Mouse (Mus musculus): ENCODE measurements around the gene Dennd6b. TPM values are rescaled to one million over a fixed set of nuclear protein-coding genes. Genes with fewer than 3 reads are reported as not detected.

Gene Dennd6b
- polyA plus RNA-seq, 1 experiment from 2014 or later, result 14.8 TPM

- Histone ChIP-seq H3K4me1 (ENCODE audit: control insufficient read depth in 2 of 2, insufficient read depth in 2 of 2, low read length in 2 of 2) (peaks cover 60 to 79% of the 10 kb centered on the region in 2 experiments), H3K27me3 (ENCODE audit: control insufficient read depth, insufficient read depth, low read length) (no peaks in the 10 kb centered on the region), H3K36me3 (ENCODE audit: control insufficient read depth, insufficient read depth, low read length) (no peaks in the 10 kb centered on the region), H3K4me3 (ENCODE audit: control insufficient read depth in 1 of 2, insufficient read depth in 1 of 2, low read depth in 1 of 2, low read length in 2 of 2) (no peak overlapping the region), H3K4me2 (ENCODE audit: low read length) (no peak overlapping the region), H3K9ac (ENCODE audit: low read length) (peak overlapping the region; percentile 5; the same call in 1 of the 2 replicates), H3K27ac (replicated peaks in 1 of 2; ENCODE audit: control insufficient read depth in 1 of 2, insufficient read depth in 1 of 2, low read depth in 2 of 2, low read length in 2 of 2) (0 out of 4 replicates have a peak overlapping the region, but pooled peaks of 1 of the 2 experiments have one; percentile 6), H3K9me3 (ENCODE audit: control insufficient read depth, low read length) (no peaks in the 10 kb centered on the region)
- ATAC-seq (ENCODE audit: insufficient number of reproducible peaks, insufficient read depth, low FRiP score, low read depth), result no peak
- WGBS, result 59% methylated on average over 13 of the region's 13 CpGs
Measured at GRCm38 (mm10) chr15:89175411-89176155, 20.7 kb downstream of the Dennd6b start.

GRCm38 (mm10) chr15:89174889-89175339 is 21.4 kb downstream of the Dennd6b start:
- Histone ChIP-seq H3K4me2 (ENCODE audit: low read length) (no peak overlapping the region), H3K4me1 (ENCODE audit: control insufficient read depth in 2 of 2, insufficient read depth in 2 of 2, low read length in 2 of 2) (peaks cover 66 to 86% of the 10 kb centered on the region in 2 experiments), H3K4me3 (ENCODE audit: control insufficient read depth in 1 of 2, insufficient read depth in 1 of 2, low read depth in 1 of 2, low read length in 2 of 2) (no peak overlapping the region), H3K36me3 (ENCODE audit: control insufficient read depth, insufficient read depth, low read length) (peaks cover 3% of the 10 kb centered on the region; the same call in 1 of the 2 replicates), H3K27me3 (ENCODE audit: control insufficient read depth, insufficient read depth, low read length) (no peaks in the 10 kb centered on the region), H3K9ac (ENCODE audit: low read length) (no peak overlapping the region), H3K27ac (replicated peaks in 1 of 2; ENCODE audit: control insufficient read depth in 1 of 2, insufficient read depth in 1 of 2, low read depth in 2 of 2, low read length in 2 of 2) (no peak overlapping the region), H3K9me3 (ENCODE audit: control insufficient read depth, low read length) (no peaks in the 10 kb centered on the region)
- no peak for ATAC-seq (ENCODE audit: insufficient number of reproducible peaks, insufficient read depth, low FRiP score, low read depth)
- 41% methylated on average over 11 of the region's 11 CpGs for WGBS

- H3K9me3 ChIP-seq (ENCODE audit: control insufficient read depth, low read length), result no peaks in the 10 kb centered on the region
- peak; percentile 20; the same call in 1 of the 2 replicates for ATAC-seq (ENCODE audit: insufficient number of reproducible peaks, insufficient read depth, low FRiP score, low read depth)
- peaks cover 71 to 87% of the 10 kb centered on the region in 2 experiments for H3K4me1 ChIP-seq (ENCODE audit: control insufficient read depth in 2 of 2, insufficient read depth in 2 of 2, low read length in 2 of 2)
- H3K36me3 ChIP-seq (ENCODE audit: control insufficient read depth, insufficient read depth, low read length), result peaks cover 6% of the 10 kb centered on the region; the same call in 1 of the 2 replicates
- peak overlapping the region; percentile 80 for H3K9ac ChIP-seq (ENCODE audit: low read length)
- H3K4me2 ChIP-seq (ENCODE audit: low read length), result peak overlapping the region; percentile 99
- H3K4me3 ChIP-seq (ENCODE audit: control insufficient read depth in 1 of 2, insufficient read depth in 1 of 2, low read depth in 1 of 2, low read length in 2 of 2), result peak overlapping the region; percentile 59 to 60
- 0 out of 4 replicates have a peak overlapping the region, but pooled peaks of 1 of the 2 experiments have one; percentile 43 for H3K27ac ChIP-seq (replicated peaks in 1 of 2; ENCODE audit: control insufficient read depth in 1 of 2, insufficient read depth in 1 of 2, low read depth in 2 of 2, low read length in 2 of 2)
- no peaks in the 10 kb centered on the region for H3K27me3 ChIP-seq (ENCODE audit: control insufficient read depth, insufficient read depth, low read length)
- WGBS, result 2% methylated on average over 15 of the region's 15 CpGs
Measured at GRCm38 (mm10) chr15:89173906-89174214, 22.4 kb downstream of the Dennd6b start.

GRCm38 (mm10) chr15:89173024-89173905 is 23.0 kb downstream of the Dennd6b start:
- H3K9me3 ChIP-seq (ENCODE audit: control insufficient read depth, low read length), result no peaks in the 10 kb centered on the region
- peak overlapping the region; percentile 8 to 43; a peak in 3 of 4 replicates for H3K27ac ChIP-seq (replicated peaks in 1 of 2; ENCODE audit: control insufficient read depth in 1 of 2, insufficient read depth in 1 of 2, low read depth in 2 of 2, low read length in 2 of 2)
- peak; percentile 13; the same call in 1 of the 2 replicates for ATAC-seq (ENCODE audit: insufficient number of reproducible peaks, insufficient read depth, low FRiP score, low read depth)
- peaks cover 67 to 87% of the 10 kb centered on the region in 2 experiments for H3K4me1 ChIP-seq (ENCODE audit: control insufficient read depth in 2 of 2, insufficient read depth in 2 of 2, low read length in 2 of 2)
- peaks cover 12% of the 10 kb centered on the region; the same call in 1 of the 2 replicates for H3K36me3 ChIP-seq (ENCODE audit: control insufficient read depth, insufficient read depth, low read length)
- peak overlapping the region; percentile 80 for H3K9ac ChIP-seq (ENCODE audit: low read length)
- WGBS, result under 1% methylated on average over 64 of the region's 65 CpGs
- H3K4me3 ChIP-seq (ENCODE audit: control insufficient read depth in 1 of 2, insufficient read depth in 1 of 2, low read depth in 1 of 2, low read length in 2 of 2), result peak overlapping the region; percentile 59 to 60
- H3K27me3 ChIP-seq (ENCODE audit: control insufficient read depth, insufficient read depth, low read length), result no peaks in the 10 kb centered on the region
- H3K4me2 ChIP-seq (ENCODE audit: low read length), result peak overlapping the region; percentile 99

GRCm38 (mm10) chr15:89172276-89172935 is 23.9 kb downstream of the Dennd6b start:
- Histone ChIP-seq H3K27me3 (ENCODE audit: control insufficient read depth, insufficient read depth, low read length) (no peaks in the 10 kb centered on the region), H3K36me3 (ENCODE audit: control insufficient read depth, insufficient read depth, low read length) (peaks cover 21% of the 10 kb centered on the region), H3K9me3 (ENCODE audit: control insufficient read depth, low read length) (no peaks in the 10 kb centered on the region), H3K4me1 (ENCODE audit: control insufficient read depth in 2 of 2, insufficient read depth in 2 of 2, low read length in 2 of 2) (peaks cover 58 to 79% of the 10 kb centered on the region in 2 experiments), H3K4me2 (ENCODE audit: low read length) (peak overlapping the region; percentile 99), H3K27ac (replicated peaks in 1 of 2; ENCODE audit: control insufficient read depth in 1 of 2, insufficient read depth in 1 of 2, low read depth in 2 of 2, low read length in 2 of 2) (peak overlapping the region; percentile 8 to 43; a peak in 2 of 4 replicates), H3K4me3 (ENCODE audit: control insufficient read depth in 1 of 2, insufficient read depth in 1 of 2, low read depth in 1 of 2, low read length in 2 of 2) (peak overlapping the region; percentile 59 to 60), H3K9ac (ENCODE audit: low read length) (peak overlapping the region; percentile 80)
- no peak for ATAC-seq (ENCODE audit: insufficient number of reproducible peaks, insufficient read depth, low FRiP score, low read depth)
- WGBS, result 44% methylated on average over 17 of the region's 17 CpGs

GRCm38 (mm10) chr15:89171526-89172051 is 24.7 kb downstream of the Dennd6b start:
- Histone ChIP-seq H3K4me2 (ENCODE audit: low read length) (no peak overlapping the region), H3K27me3 (ENCODE audit: control insufficient read depth, insufficient read depth, low read length) (no peaks in the 10 kb centered on the region), H3K4me3 (ENCODE audit: control insufficient read depth in 1 of 2, insufficient read depth in 1 of 2, low read depth in 1 of 2, low read length in 2 of 2) (no peak overlapping the region), H3K36me3 (ENCODE audit: control insufficient read depth, insufficient read depth, low read length) (peaks cover 29% of the 10 kb centered on the region), H3K27ac (replicated peaks in 1 of 2; ENCODE audit: control insufficient read depth in 1 of 2, insufficient read depth in 1 of 2, low read depth in 2 of 2, low read length in 2 of 2) (no peak overlapping the region), H3K9ac (ENCODE audit: low read length) (no peak overlapping the region), H3K4me1 (ENCODE audit: control insufficient read depth in 2 of 2, insufficient read depth in 2 of 2, low read length in 2 of 2) (peaks cover 50 to 71% of the 10 kb centered on the region in 2 experiments), H3K9me3 (ENCODE audit: control insufficient read depth, low read length) (no peaks in the 10 kb centered on the region)
- 75% methylated on average over 5 of the region's 5 CpGs for WGBS
- no peak for ATAC-seq (ENCODE audit: insufficient number of reproducible peaks, insufficient read depth, low FRiP score, low read depth)

GRCm38 (mm10) chr15:89170102-89170501 is 26.2 kb downstream of the Dennd6b start:
- Histone ChIP-seq H3K36me3 (ENCODE audit: control insufficient read depth, insufficient read depth, low read length) (peaks cover 44% of the 10 kb centered on the region), H3K27ac (replicated peaks in 1 of 2; ENCODE audit: control insufficient read depth in 1 of 2, insufficient read depth in 1 of 2, low read depth in 2 of 2, low read length in 2 of 2) (peak overlapping the region; percentile 81 to 85), H3K4me2 (ENCODE audit: low read length) (peak overlapping the region; percentile 58), H3K9me3 (ENCODE audit: control insufficient read depth, low read length) (no peaks in the 10 kb centered on the region), H3K9ac (ENCODE audit: low read length) (peak overlapping the region; percentile 14; the same call in 1 of the 2 replicates), H3K27me3 (ENCODE audit: control insufficient read depth, insufficient read depth, low read length) (no peaks in the 10 kb centered on the region), H3K4me3 (ENCODE audit: control insufficient read depth in 1 of 2, insufficient read depth in 1 of 2, low read depth in 1 of 2, low read length in 2 of 2) (no peak overlapping the region), H3K4me1 (ENCODE audit: control insufficient read depth in 2 of 2, insufficient read depth in 2 of 2, low read length in 2 of 2) (peaks cover 37 to 56% of the 10 kb centered on the region in 2 experiments)
- 13% methylated on average over 3 of the region's 3 CpGs for WGBS
- no peak for ATAC-seq (ENCODE audit: insufficient number of reproducible peaks, insufficient read depth, low FRiP score, low read depth)
